Mouse (Mus musculus) granulocyte monocyte progenitor cell, adult 5-6 weeks (primary cell): ENCODE data around the gene Olfr96. TPM values are rescaled to one million over a fixed set of nuclear protein-coding genes. Genes with fewer than 3 reads are reported as not detected.
A peak's percentile ranks its signal among the peaks of the same experiment; 100 is the strongest.
"Not testable (repeated sequence)": the region's sequence is repeated elsewhere in the genome, so short reads cannot be mapped to it uniquely, and the experiment has no call there.

Experiments used
- ATAC-seq: replicated peaks from 2 replicates; pipeline ENCODE4 v1.8.0; 2016; ENCODE audit warnings: mild to moderate bottlenecking, moderate TSS enrichment, inconsistent platforms; ENCODE audit not compliant: poor library complexity, severe bottlenecking
- total RNA-seq, 2 experiments: library from RNA; stranded (forward) in 1 of 2; stranded (reverse) in 1 of 2; fragments of 200-712, 200-1000 nt in 1 of 2; fragments of >200 nt in 1 of 2; fragmentation: Nextera tagmentation in 1 of 2; gene quantifications; 2 replicates each; pipeline ENCODE4 v1.2.3; 2014 to 2017

Gene Olfr96
- total RNA-seq (2014; fragmentation: Nextera tagmentation) (not detected in 2 replicates), total RNA-seq (2017) (not detected in 2 replicates)

- ATAC-seq, result no peak
These were observed at the start of gene Olfr96 for GRCm38 (mm10) chr17:37219846-37220245. TSS of gene Olfr96 (plus strand) at chr17:37220146.

GRCm38 (mm10) chr17:37185474-37185873 is 34.5 kb upstream of the Olfr96 start:
- no peak for ATAC-seq

- no peak for ATAC-seq
These were observed 29.2 kb upstream of the Olfr96 start for GRCm38 (mm10) chr17:37190711-37191110.

GRCm38 (mm10) chr17:37193032-37193431 is 26.9 kb upstream of the Olfr96 start:
- no peak for ATAC-seq

GRCm38 (mm10) chr17:37193656-37194055 is 26.3 kb upstream of the Olfr96 start, which contains the start of gene Ubd:
TSS of gene Ubd (plus strand) at chr17:37193892.
- no peak for ATAC-seq

GRCm38 (mm10) chr17:37194782-37195181 is 25.2 kb upstream of the Olfr96 start:
- no peak for ATAC-seq

- ATAC-seq, result peak; percentile 66
These were observed 22.9 kb upstream of the Olfr96 start for GRCm38 (mm10) chr17:37196845-37197724.

GRCm38 (mm10) chr17:37200894-37201293 is 19.1 kb upstream of the Olfr96 start, which contains the start of gene Olfr94:
TSS of gene Olfr94 (minus strand) at chr17:37200994.
- ATAC-seq, result no peak

- ATAC-seq, result peak; percentile 100
These were observed 16.6 kb upstream of the Olfr96 start for GRCm38 (mm10) chr17:37203206-37203916.

GRCm38 (mm10) chr17:37203917-37204236 is 16.1 kb upstream of the Olfr96 start:
- ATAC-seq, result no peak

GRCm38 (mm10) chr17:37210884-37211768 is 8.8 kb upstream of the Olfr96 start:
- ATAC-seq, result no peak

GRCm38 (mm10) chr17:37213018-37213417 is 6.9 kb upstream of the Olfr96 start, which contains the start of gene Olfr95:
TSS of gene Olfr95 (minus strand) at chr17:37213118.
- no peak for ATAC-seq

- no peak for ATAC-seq
These were observed 1.5 kb upstream of the Olfr96 start for GRCm38 (mm10) chr17:37218486-37218885.

GRCm38 (mm10) chr17:37221879-37222278 is 1.9 kb downstream of the Olfr96 start:
- no peak for ATAC-seq

- ATAC-seq, result not testable (repeated sequence)
These were observed 17.3 kb downstream of the Olfr96 start, which contains the start of gene Olfr97 for GRCm38 (mm10) chr17:37237230-37237629. TSS of gene Olfr97 (minus strand) at chr17:37237330.

- ATAC-seq, result no peak
These were observed 22.3 kb downstream of the Olfr96 start for GRCm38 (mm10) chr17:37242198-37242597.

- ATAC-seq, result peak; percentile 96
These were observed 26.8 kb downstream of the Olfr96 start for GRCm38 (mm10) chr17:37246715-37247114.

- no peak for ATAC-seq
These were observed 29.5 kb downstream of the Olfr96 start for GRCm38 (mm10) chr17:37249460-37249859.

GRCm38 (mm10) chr17:37250544-37250943 is 30.6 kb downstream of the Olfr96 start:
- peak; percentile 68 for ATAC-seq

- ATAC-seq, result no peak
These were observed 43.7 kb downstream of the Olfr96 start, which contains the start of gene Olfr98 for GRCm38 (mm10) chr17:37263626-37264025. TSS of gene Olfr98 (minus strand) at chr17:37263749.
